ENCODE assay signal across 8 mouse cellular contexts in the genomic region with DNA sequence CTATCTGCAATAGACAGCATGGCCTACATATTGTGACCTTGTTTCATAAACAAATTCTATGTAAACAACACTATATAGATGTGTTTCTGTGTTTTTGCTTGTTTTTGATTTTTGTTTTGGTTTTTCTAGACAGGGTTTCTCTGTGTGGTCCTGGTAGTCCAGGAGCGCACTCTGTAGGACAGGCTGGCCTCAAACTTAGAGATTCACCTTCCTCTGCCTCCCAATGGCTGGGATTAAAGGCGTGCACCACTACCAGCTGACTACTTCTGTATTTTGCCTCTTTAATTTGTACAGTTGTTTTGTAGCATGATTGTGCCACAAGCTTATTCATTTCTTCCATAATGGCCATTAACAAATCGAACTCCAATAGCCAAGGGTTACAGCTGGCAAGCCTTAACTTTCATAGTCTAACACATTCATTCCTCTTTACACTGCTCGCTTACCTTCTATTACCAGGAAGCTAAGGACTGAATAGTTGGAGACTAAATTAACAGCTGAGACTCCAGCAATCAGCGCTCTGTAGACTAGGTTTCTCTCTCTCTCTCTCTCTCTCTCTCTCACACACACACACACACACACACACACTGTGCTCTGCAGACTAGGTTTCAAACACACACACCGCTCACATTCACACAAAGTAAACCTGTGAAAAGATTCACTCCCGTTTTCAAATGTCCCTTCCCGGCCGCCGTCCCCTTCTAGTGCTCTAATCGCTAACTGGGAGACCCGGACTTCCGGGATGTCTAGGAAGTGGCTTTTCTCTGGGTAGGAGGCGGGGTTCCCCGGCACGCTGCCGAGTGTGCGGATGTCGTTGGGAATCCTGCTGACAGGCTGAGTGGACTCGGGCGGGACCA. TPM values are rescaled to one million over a fixed set of nuclear protein-coding genes. Genes with fewer than 3 reads are reported as not detected.
DNase-seq lines count a peak whose midpoint lies in the region; ATAC-seq and TF ChIP-seq lines count a peak whose summit lies in the region.

Gene Vps33b, plus strand, starts transcription at position 753 of the 854 bp plus-strand sequence.

- TF ChIP-seq EP300 in liver, postnatal 0 days (IDR thresholded peaks at IDR 0.05; ENCODE audit: low read depth): peak; percentile 84; the same call in 1 of the 2 replicates

- H3K36me3 ChIP-seq in E14TG2a.4 (ENCODE audit: insufficient read depth, low read length): peaks cover 68% of the 10 kb centered on the region
- peaks cover 49% of the 10 kb centered on the region for H3K36me3 ChIP-seq in forebrain, embryonic 13.5 days (ENCODE audit: poor library complexity, severe bottlenecking)
- peaks cover 34% of the 10 kb centered on the region for H3K36me3 ChIP-seq in liver, postnatal 0 days (replicated peaks; ENCODE audit: insufficient read depth, low read length)
- H3K36me3 ChIP-seq in neural tube, embryonic 14.5 days (ENCODE audit: control insufficient read depth, insufficient read depth, low read length): peaks cover 35% of the 10 kb centered on the region

- no peaks in the 10 kb centered on the region for H3K27me3 ChIP-seq in E14TG2a.4 (ENCODE audit: insufficient read depth, low read length)
- no peaks in the 10 kb centered on the region for H3K27me3 ChIP-seq in forebrain, embryonic 13.5 days
- H3K27me3 ChIP-seq in liver, postnatal 0 days (ENCODE audit: insufficient read depth, low read length): no peaks in the 10 kb centered on the region
- H3K27me3 ChIP-seq in neural tube, embryonic 14.5 days (ENCODE audit: control insufficient read depth, insufficient read depth, low read length): no peaks in the 10 kb centered on the region

- peak within 1 kb of the TSS; percentile 97 for H3K4me3 ChIP-seq in E14TG2a.4 (replicated peaks; ENCODE audit: low read length)
- H3K4me3 ChIP-seq in forebrain, embryonic 13.5 days: peak within 1 kb of the TSS; percentile 80
- peak within 1 kb of the TSS; percentile 62 for H3K4me3 ChIP-seq in liver, postnatal 0 days (ENCODE audit: low read depth, low read length)
- H3K4me3 ChIP-seq in neural tube, embryonic 14.5 days (ENCODE audit: low read depth, low read length): peak within 1 kb of the TSS; percentile 78

- 3% methylated on average over 21 of the region's 21 CpGs for WGBS in forebrain, embryonic 13.5 days
- WGBS in large intestine, adult 2 months: 2% methylated on average over 21 of the region's 21 CpGs
- 3% methylated on average over 21 of the region's 21 CpGs for WGBS in liver, postnatal 0 days (ENCODE audit: insufficient replicate concordance)
- WGBS in neural tube, embryonic 14.5 days: 5% methylated on average over 21 of the region's 21 CpGs

- intact Hi-C loops in heart, postnatal 10 days (cut with DNase I): no loop called here

- DNase-seq in c-Kit-positive CD71-positive TER-119-positive erythroid progenitor cells, embryonic 14.5 days (ENCODE audit: low spot score): peak; percentile 94
- peak; percentile 97 to 99 for DNase-seq in heart, postnatal 10 days
- DNase-seq in large intestine, adult 2 months (ENCODE audit: low read depth, low spot score): peak; percentile 97
- DNase-seq in liver, postnatal 0 days: peak; percentile 95
- peak; percentile 99 for DNase-seq in testis, postnatal 10 days (ENCODE audit: low spot score)

- TF ChIP-seq CTCF in E14TG2a.4 (conservative IDR thresholded peaks at IDR 0.05; ENCODE audit: low read length): no peak
- TF ChIP-seq CTCF in liver, postnatal 0 days (IDR thresholded peaks at IDR 0.05; ENCODE audit: low read depth): no peak

- H3K4me2 ChIP-seq in forebrain, embryonic 13.5 days: peak within 1 kb of the TSS; percentile 91
- peak within 1 kb of the TSS; percentile 82 for H3K4me2 ChIP-seq in liver, postnatal 0 days (ENCODE audit: low read depth, low read length)
- peak within 1 kb of the TSS; percentile 67 for H3K4me2 ChIP-seq in neural tube, embryonic 14.5 days (ENCODE audit: low read depth, low read length)

- peak within 1 kb of the TSS; percentile 80 for H3K9ac ChIP-seq in forebrain, embryonic 13.5 days
- H3K9ac ChIP-seq in liver, postnatal 0 days (replicated peaks): peak within 1 kb of the TSS; percentile 63
- H3K9ac ChIP-seq in neural tube, embryonic 14.5 days (replicated peaks; ENCODE audit: low read depth, low read length): peak within 1 kb of the TSS; percentile 76

- no peaks in the 10 kb centered on the region for H3K9me3 ChIP-seq in E14TG2a.4 (ENCODE audit: low read length)
- H3K9me3 ChIP-seq in forebrain, embryonic 13.5 days (replicated peaks): 0 out of 2 replicates have a peak, but pooled peaks cover 3% of the 10 kb centered on the region
- H3K9me3 ChIP-seq in liver, postnatal 0 days (ENCODE audit: low read length): no peaks in the 10 kb centered on the region
- H3K9me3 ChIP-seq in neural tube, embryonic 14.5 days (ENCODE audit: control insufficient read depth, low read length): 0 out of 2 replicates have a peak, but pooled peaks cover under 1% of the 10 kb centered on the region

- H3K4me1 ChIP-seq in E14TG2a.4 (replicated peaks; ENCODE audit: low read depth, low read length): peaks cover 32% of the 10 kb centered on the region
- H3K4me1 ChIP-seq in forebrain, embryonic 13.5 days: peaks cover 24% of the 10 kb centered on the region
- H3K4me1 ChIP-seq in liver, postnatal 0 days (ENCODE audit: insufficient read depth): peaks cover 15% of the 10 kb centered on the region
- H3K4me1 ChIP-seq in neural tube, embryonic 14.5 days (ENCODE audit: control insufficient read depth, insufficient read depth, low read length): peaks cover 16% of the 10 kb centered on the region

- peak; percentile 96 for ATAC-seq in forebrain, embryonic 13.5 days
- peak; percentile 94 for ATAC-seq in liver, postnatal 0 days
- peak; percentile 92 for ATAC-seq in neural tube, embryonic 14.5 days (ENCODE audit: low read depth)

- peak within 1 kb of the TSS; percentile 65 for H3K27ac ChIP-seq in forebrain, embryonic 13.5 days
- H3K27ac ChIP-seq in liver, postnatal 0 days (ENCODE audit: low read depth): peak within 1 kb of the TSS; percentile 84
- peak within 1 kb of the TSS; percentile 70 for H3K27ac ChIP-seq in neural tube, embryonic 14.5 days (ENCODE audit: low read depth, low read length)

RNA-seq across cellular contexts. Expression of gene Vps33b, which starts in this region (rescaled TPM):
- 14.1 and 17.2 TPM in 2 replicates for polyA plus RNA-seq in forebrain, embryonic 13.5 days (2015; fragmentation: Nextera tagmentation; extraction: Ambion mirVana)
- 10 to 100 TPM in 1 of 2 experiments, 1 to 10 TPM in 1; 7.7 to 10.9 TPM for total RNA-seq in heart, postnatal 10 days (2021)
- polyA plus RNA-seq in large intestine, adult 2 months (2012; rRNA removed): 9.0 and 22.5 TPM in 2 replicates
- polyA plus RNA-seq in liver, postnatal 0 days (2015; fragmentation: Nextera tagmentation; extraction: Ambion mirVana): 2.5 and 2.9 TPM in 2 replicates
- polyA plus RNA-seq in neural tube, embryonic 14.5 days (2014; fragmentation: Nextera tagmentation; extraction: Ambion mirVana): 34.9 and 35.3 TPM in 2 replicates

Comparison
In these comparisons a context has a peak if more than half of its experiments do, and no peak if none do; other contexts are left out.
1. Peak in every context shown above with its lines: DNase-seq, ATAC-seq, H3K4me3 ChIP-seq and H3K27ac ChIP-seq.